Mouse (Mus musculus) kidney, postnatal 10 days (tissue): ENCODE results near the gene Atp6v1g2.

Source experiments
- DNase-seq: peaks from one replicate; pipeline ENCODE4 v3.0.0; 2021; ENCODE audit warnings: mixed read lengths

Atp6v1g2 gene

DNA sequence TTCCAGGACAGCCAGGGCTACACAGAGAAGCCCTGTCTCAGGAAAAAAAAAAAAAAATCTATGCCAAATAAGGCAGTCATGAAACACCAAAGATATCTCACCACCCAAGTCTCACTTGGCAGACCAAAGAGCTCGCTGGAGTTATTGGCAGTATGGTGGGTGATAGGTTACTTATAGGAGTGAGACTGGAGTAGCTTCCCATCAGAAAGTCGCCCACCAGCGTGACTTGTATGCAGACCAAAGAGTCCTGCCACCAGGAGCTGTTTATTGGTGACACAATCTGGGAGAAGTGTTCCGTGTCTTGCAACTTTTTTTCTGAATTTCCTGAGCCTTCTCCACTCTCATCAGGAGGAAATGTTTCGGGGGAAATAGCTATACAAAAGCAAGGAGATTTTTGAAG lies 6.2 kb downstream of the Atp6v1g2 start:
- DNase-seq = no peak

- DNase-seq = peak; percentile 55
These were observed 7.2 kb downstream of the Atp6v1g2 start for GRCm38 (mm10) chr17:35240384-35241304.

GRCm38 (mm10) chr17:35241305-35242014 lies 8.0 kb downstream of the Atp6v1g2 start, which contains the start of gene Ddx39b:
Gene Ddx39b (plus strand): TSS chr17:35241746.
- DNase-seq = peak; percentile 97

- peak; percentile 85 for DNase-seq
These were observed 8.8 kb downstream of the Atp6v1g2 start for GRCm38 (mm10) chr17:35242015-35242941.

DNA sequence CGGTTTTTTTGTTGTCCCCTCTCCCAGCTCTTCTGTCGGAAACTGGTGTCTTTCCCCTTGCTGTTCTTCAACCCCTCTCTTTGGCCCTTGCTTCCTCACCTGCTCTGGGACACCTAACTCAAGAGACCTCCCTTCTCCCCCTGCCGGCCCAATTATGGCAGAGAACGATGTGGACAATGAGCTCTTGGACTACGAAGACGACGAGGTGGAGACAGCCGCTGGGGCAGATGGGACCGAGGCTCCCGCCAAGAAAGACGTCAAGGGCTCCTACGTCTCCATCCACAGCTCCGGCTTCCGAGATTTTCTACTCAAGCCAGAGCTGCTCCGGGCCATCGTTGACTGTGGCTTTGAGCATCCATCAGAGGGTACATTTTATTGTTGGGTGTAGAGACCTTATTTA lies 9.6 kb downstream of the Atp6v1g2 start:
- DNase-seq = peak; percentile 79

- no peak for DNase-seq
These were observed 11.5 kb downstream of the Atp6v1g2 start for GRCm38 (mm10) chr17:35244999-35245398.

DNA sequence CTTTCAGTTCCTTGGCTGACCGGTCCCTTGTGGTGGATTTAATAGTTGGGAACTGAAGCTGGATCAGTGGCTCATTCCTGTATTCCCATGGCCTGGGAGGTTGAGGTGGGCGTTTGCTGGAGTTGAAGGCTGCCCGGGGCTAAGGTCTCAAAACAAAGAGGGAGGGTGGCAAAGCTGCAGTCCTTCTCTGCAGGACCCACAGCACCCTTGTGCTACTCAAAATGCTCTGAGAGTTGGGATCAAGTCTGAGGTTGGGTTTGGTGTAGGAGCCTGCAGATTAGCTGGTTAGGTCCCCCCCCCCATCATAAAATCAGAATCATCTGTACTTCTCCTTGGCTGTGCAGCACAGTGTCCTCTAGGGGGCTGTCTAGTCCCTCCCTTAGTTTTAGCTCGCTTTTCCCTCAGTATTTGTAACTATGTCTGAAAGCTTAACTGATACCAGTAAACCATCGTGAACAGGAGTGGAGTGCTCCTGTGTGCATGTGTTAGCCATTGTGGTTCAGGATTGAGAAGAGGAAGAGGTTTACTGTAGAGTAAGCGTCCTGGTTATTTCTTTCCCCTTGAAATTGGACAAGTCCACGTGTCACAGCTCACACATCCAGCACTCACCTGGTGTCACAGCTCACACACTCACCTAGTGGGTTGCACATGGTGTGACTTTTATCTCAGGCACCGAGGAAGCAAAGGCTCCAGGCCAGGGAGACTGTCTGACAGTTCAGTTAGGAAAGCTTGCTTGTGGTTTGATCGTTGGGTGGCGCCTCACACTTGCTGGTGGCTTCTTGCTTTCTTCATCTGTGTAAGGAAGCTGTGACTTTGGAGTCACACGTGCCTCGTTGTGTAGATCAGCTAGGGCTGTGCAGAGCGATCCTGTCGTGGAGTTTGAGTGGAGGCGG lies 12.5 kb downstream of the Atp6v1g2 start:
- no peak for DNase-seq

- no peak for DNase-seq
These were observed 13.7 kb downstream of the Atp6v1g2 start for GRCm38 (mm10) chr17:35247144-35247543.

- no peak for DNase-seq
These were observed 15.5 kb downstream of the Atp6v1g2 start for GRCm38 (mm10) chr17:35248986-35249385.

- DNase-seq = no peak
These were observed 16.2 kb downstream of the Atp6v1g2 start for GRCm38 (mm10) chr17:35249451-35250197.

DNA sequence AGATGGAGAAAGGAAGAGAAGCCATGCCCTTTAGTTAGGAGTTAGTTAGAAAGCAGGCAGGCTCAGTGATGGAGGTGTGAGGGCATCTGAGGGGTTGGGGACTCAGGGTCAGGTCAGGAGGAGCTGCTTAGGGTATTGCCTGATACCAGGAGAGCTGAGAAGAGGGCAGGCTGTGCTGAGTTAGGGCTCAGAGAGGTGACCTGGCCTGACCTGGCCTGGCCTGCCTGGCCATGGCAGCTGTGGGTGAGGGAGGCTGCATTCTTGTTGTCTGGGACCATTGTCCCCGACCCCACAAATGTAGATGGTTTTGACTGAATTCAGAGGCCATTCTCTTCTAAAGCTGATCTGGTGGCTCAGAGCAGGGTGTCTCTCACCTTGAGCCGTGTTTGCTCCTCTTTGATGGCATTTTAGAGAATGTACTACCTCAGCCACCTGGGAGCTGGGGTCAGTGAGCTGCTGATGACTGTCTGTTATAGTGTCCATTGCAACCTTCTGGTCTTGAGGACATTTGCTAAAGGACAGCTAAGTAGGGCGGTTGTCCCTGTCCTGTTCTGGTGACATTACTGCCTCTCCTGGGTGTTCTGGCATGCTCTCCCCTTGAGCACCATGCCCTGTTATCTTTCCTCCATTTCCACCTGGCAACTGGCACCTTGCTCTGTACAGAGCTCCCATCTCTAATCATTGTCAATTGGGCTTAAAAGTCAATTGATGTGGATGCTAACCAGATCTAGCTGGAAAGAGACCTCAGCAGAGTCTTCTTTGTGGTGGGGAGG lies 17.1 kb downstream of the Atp6v1g2 start:
- DNase-seq = no peak

DNA sequence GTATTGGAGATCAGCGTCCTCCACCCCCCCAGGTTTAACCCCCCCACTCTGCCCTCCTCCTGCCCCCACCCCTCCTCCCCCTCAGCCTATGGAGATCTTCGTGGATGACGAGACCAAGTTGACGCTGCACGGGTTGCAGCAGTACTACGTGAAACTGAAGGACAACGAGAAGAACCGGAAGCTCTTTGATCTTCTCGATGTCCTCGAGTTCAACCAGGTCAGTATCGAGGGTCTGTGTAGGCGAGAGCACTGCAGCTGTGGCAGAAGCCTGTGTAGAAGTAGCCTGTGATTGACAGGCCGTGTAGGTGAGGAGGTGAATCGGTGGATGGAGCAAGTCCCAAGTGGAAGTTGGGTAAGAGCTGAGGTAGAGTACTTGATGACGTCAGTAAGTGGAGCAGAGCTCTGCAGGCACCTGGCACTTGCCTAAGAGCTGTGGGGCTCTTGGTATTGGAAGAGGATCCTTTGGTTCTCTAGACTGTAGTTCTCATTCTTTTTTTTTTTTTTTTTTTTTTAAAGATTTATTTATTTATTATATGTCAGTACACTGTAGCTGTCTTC lies 17.8 kb downstream of the Atp6v1g2 start:
- DNase-seq = no peak

GRCm38 (mm10) chr17:35251981-35252380 lies 18.5 kb downstream of the Atp6v1g2 start:
- no peak for DNase-seq

DNA sequence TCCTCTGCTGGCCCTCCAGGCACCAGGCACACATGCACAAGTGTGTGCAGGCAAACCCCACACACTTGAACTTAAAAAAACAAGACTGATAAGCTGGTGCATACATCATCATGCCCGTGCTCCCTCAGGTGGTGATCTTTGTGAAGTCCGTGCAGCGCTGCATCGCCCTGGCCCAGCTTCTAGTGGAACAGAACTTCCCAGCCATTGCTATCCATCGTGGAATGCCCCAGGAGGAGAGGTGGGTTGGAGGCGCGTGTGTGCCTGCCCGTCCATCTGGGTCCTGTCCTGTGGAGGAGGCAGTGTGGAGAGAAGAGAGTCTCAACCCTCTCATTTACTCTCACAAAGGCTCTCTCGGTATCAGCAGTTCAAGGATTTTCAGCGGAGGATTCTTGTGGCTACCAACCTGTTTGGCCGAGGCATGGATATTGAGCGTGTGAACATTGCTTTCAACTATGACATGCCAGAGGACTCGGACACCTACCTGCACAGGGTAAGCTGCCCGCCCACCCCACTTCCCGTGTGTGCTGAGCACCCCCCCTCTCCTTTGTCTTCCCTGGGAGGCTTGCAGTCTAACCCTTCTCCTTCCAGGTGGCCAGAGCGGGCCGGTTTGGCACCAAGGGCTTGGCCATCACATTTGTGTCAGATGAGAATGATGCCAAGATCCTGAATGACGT lies 19.3 kb downstream of the Atp6v1g2 start:
- no peak for DNase-seq

DNA sequence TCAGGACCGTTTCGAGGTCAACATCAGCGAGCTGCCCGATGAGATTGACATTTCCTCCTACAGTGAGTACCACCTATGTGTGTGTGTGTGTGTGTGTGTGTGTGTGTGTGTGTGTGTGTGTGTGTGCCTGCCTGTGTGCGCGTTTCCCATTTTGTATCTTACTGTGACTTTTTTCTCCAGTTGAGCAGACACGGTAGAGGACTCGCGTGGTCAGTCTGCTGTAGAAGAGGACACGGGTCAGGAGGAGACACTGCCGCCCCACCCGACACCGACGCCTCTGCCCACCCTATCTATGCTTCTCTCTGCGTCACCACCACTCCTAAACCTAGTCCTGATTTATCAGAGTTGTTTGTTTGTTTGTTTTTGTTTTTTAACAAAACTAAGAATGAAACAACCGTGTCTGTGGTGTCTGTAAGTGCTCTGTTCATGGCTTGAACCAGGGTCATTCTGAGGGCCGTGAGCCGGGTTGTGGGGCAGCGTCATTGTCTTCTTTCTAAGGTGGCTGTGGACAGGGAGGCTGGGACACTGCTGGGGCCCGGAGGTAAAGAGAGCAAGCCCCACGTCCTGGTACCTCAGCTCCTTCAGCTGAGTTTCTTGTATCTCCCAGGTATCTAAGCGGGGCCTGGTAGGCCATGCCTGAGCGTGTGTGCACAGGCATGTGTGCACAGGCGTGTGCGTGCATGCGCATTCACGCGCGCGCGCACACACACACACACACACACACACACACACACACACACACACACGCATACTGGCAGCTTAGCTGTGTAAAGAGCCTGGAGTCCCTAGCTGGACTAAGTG lies 20.0 kb downstream of the Atp6v1g2 start:
- no peak for DNase-seq

DNA sequence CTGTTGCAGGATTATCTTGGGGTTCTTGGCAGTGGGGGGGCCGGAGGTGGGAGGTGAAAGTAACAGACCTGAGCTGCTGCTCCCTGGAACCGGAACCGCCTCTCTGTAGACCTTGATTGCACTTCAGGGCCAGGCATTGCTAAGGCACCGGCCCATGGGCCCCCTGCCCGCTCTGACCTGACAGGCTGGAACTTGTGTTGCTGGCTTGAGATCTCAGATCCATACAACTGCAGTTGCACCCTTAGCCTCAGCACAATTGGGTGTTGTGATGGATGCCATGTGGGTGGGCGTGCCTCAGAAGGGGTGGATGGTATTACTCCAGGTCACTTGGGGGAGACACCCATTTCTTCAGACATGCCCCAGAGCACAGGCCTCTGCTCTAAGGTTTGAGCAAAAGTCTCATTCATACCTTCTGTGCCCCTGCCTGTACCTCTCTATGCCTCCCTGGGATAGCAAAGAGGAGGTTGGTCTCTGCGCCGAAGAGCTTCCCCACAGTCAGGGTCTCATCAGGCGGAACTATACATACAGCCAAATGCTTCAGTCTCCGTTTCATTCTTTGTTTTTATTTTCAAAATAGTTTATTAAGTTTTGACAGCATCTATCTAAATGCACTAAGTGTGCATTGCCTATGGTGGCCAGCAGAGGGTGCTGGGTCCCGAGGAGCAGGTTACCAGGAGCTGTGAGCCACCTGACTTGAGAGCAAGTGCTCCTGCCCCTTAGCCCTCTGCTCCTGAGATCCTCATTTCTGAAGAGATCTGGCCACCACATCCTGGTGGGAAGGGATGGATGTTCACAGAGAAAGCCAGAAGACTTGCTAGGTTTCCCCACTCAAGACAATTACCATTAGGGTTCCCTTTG lies 21.0 kb downstream of the Atp6v1g2 start:
- DNase-seq = peak; percentile 82

DNA sequence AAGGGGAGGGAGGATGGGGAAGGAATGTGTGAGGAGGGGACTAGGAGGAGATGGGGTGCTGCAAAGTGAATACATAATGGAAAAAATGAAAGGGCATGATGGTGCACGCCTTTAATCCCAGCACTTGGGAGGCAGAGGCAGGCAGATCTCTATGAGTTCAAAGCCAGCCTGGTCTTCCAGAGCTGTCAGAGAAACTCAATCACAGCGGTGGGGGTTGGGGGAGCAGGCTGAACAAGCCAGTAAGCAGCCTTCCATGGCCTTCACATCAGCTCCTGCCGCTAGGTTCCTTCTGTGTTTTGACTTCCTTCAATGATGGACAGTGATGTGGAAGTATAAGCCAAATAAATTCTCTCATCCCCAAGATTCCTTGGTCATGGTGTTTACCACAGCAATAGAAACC lies 21.8 kb downstream of the Atp6v1g2 start:
- DNase-seq = no peak
